In the genomic region with DNA sequence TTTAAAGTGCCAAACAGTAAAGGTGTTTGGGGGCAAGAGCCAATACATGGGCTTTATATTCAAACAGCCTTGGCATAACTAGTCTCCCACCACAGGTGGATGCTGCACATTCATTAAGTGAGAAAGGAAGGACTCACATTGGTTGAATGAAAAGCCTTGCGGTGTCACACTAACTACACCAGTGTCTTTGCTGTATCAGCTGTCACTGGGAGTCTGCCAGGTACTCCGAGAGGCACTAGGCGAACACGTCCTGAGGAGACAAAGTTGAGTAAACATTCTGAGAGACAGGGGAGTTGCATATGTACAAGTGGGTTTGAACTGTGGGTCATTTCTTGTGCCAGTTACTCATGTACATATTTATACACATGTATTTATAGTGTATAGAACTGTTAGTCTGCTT, we compare ENCODE assay signal across 11 mouse cellular contexts.
"Had no signal": no experiment of that assay in that cellular context is flagged by ENCODE, and none has a peak within 500 bp of the region (broad histone marks: within the 10 kb centered on the region; RNA-seq: fewer than 3 reads in every experiment).

No protein-coding gene starts in this region.

- H3K27ac ChIP-seq: kidney, embryonic 15.5 days; limb, embryonic 15.5 days; liver, embryonic 12.5 days; macrophage; midbrain, embryonic 12.5 days; stomach, postnatal 0 days had no signal

- H3K4me3 ChIP-seq: kidney, embryonic 15.5 days; limb, embryonic 15.5 days; liver, embryonic 12.5 days; midbrain, embryonic 12.5 days had no signal

- H3K4me1 ChIP-seq: kidney, embryonic 15.5 days; limb, embryonic 15.5 days; liver, embryonic 12.5 days; midbrain, embryonic 12.5 days had no signal

- H3K4me2 ChIP-seq: kidney, embryonic 15.5 days; limb, embryonic 15.5 days; liver, embryonic 12.5 days; lung, embryonic 14.5 days; midbrain, embryonic 12.5 days had no signal

- H3K9me3 ChIP-seq: kidney, embryonic 15.5 days; limb, embryonic 15.5 days had no signal

- H3K9ac ChIP-seq: kidney, embryonic 15.5 days; limb, embryonic 15.5 days; liver, embryonic 12.5 days; lung, embryonic 14.5 days; midbrain, embryonic 12.5 days had no signal

- H3K27me3 ChIP-seq: kidney, embryonic 15.5 days; limb, embryonic 15.5 days; liver, embryonic 12.5 days; midbrain, embryonic 12.5 days had no signal

- ATAC-seq: liver, embryonic 12.5 days had no signal

- DNase-seq: kidney, postnatal 14 days; lung, embryonic 14.5 days; lung, postnatal 10 days; right cerebral cortex, postnatal 25 days; thymus, postnatal 4 days had no signal
